Mouse (Mus musculus) ES-CJ7 (cell line): Measurements from ENCODE around the gene Enc1.

Source experiments
- DNase-seq: peaks from one replicate; pipeline ENCODE4 v3.0.0; 2011; ENCODE audit warnings: low read depth, low spot score

Gene Enc1

DNA sequence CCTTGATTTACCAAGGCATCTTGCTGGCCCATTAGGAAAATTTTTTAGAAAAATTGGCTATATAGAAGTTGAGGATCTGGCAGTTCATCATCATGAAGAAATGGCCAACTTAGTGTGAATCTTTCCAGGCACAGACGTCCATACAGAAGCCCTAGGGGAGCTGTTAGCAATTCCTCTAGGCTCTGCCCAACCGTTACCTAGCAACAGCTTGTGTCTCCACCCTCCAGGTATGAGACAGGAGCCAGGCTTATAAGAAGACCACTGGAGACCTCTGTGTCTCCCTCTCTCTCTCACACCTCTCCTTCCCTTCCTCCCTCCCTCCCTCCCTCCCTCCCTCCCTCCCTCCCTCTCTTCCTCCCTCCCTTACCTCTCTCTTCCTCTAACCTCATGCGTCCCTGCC, 49.8 kb downstream of the Enc1 start:
- DNase-seq, result peak; percentile 78

DNA sequence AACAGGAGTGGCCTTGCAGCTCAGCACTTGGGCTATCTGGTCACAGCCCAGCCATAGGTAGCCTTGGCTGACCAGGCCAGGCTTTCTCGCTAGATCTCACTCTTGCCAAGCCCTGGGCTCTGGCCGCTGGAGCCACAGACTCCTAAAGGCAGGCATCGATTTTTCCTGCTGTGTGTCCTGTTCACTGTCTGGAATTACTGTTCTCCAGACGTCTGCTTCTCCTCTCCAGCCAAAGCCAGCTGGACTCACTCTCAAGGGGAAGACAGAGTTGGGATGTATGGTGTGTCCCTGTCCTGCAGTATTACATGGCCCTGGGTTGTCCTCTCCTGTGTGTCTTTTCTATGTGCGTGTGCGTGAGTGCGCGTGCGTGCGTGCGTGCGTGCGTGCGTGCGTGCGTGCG, 50.4 kb downstream of the Enc1 start:
- DNase-seq, result no peak

DNA sequence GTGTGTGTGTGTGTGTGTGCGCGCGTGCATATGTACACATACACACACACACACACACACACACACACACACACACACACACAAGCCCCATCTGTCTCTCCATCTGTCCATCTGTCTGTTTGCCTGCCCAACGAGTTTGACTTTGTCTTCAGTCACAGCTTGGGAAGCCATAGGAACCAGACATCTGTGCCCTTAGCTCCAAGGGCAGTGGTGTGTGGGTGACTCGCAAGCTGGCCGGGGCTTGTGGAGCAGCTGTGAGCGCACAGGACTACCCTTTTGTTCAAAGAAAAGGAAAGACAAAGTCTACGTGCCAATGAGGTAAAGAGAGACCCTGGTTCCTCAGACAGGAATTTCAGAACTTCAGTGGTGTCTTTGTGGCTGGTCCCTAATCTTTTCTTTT, 51.1 kb downstream of the Enc1 start:
- DNase-seq, result peak; percentile 67

DNA sequence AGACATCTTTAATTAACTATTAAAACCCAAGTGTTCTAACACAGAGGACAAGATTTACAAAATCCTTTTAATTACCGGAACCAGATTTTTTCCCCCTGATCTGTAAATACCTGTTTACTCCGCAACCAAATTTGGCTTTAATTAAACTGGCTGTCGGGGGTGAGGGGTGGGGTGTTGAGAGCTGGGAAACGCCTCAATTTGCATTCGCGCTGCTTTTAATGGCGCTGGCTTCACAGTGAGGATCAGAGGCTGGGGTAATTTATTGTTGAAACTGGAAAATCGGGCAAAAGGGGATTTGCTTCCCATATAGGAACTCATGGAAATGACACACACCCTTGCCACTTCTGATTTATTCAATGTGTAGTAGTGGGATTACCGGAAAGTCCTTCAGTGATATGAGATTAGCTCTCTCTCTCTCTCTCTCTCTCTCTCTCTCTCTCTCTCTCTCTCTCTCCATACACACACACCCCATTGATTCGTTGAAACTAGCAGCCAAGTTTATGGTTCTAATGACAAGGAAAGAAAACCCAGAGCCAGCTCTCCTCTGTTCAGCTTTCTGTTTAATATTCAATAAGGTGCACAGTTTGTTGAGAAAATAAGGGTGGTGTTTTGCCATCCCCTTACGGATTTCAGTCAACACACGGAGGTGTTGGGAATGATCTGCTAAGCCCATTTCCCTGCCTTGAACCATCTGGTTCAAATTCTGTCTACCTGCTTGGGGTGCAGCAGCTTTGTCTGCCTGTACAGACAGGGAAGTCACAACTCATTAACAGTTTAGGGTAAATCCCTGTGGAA, 51.7 kb downstream of the Enc1 start:
- DNase-seq, result peak; percentile 48

DNA sequence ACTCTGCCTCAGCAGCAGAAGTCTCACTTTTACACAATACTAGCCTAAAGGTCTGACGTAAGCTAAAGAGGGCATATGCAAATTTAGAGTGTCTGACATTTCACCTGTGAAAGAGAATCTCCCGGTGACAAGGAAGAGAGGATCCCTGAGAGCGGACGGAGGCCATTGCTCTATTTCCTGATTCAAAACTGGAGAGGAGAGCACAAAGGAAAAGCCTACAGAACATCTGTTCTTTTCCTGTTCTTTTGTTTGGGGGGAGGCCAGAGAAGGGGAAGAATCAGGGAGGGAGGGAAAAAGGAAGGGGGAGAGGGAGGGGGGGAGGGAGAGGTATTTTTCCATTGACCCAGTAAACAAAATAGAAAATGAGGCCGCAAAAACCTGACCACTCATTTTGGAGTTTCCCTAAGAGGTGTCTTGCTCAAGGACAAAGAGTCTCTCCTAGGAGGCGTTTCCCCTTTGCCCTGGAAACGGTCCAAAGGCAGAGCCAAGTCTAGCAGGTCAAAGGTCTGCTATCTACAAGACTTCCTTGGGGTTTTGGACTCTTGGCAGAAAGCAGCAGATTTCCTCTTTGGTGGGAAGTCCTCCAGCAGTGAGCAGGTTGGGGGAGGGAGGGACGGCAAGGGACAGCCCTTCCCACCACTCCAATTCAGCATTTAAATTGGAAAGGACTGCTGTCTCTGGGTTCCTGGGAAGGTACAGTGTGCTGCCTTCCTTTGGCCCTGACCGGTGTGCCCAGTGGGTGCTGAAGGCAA, 54.4 kb downstream of the Enc1 start:
- peak; percentile 83 for DNase-seq

DNA sequence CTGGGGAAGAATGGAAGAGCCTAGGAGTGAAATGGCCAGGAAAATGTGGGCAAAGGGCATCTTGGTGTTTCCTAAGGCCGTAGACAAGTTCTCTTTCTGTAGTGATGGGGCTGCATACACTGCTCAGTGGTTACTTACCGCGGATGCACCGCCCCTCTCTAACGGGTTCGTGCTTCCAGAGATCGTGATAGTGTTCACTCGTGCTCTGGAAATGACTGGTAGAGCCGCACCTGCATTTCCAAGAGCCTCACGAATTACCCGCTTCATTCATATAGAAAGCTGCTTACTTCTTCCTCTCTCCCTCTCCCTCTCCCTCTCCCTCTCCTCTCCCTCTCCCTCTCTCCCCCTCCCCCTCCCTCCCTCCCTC, 54.9 kb downstream of the Enc1 start:
- DNase-seq, result peak; percentile 74

DNA sequence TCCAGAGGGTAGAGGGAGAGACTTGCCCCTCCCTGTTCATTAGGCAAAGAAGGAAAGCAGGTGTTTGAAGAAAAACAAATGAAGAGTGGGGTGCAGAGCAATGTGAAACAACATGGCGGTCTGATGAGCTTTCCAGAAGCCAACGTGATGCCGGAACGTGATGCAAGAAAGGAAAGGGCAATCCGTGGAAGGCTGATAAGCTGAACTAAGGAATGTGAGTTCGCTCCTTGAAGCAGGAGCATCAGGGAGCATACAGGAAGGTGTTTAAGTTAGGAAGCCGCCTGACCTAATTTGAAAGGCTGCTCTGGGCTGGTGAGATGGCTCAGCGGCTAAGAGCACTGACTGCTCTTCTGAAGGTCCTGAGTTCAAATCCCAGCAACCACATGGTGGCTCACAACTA, 55.4 kb downstream of the Enc1 start:
- peak; percentile 71 for DNase-seq

DNA sequence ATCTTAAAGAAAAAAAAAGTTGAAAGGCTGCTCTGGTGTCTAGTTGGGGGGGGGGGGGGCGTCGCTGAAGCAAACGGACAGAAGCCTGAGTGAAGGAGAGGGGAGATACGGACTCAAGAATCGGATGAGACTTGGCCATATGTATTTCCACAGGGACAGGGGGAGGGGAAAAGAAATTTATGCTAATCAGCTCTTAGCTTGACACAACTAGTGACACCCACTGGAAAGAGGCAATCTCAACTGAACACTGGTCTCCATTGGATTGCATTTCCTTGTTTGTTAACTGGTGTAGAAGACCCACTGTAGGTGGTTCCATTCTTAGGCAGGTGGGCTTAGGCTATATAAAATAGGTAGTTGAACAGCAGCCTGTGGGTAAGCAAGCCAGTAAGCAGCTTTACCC, 55.9 kb downstream of the Enc1 start:
- peak; percentile 78 for DNase-seq

DNA sequence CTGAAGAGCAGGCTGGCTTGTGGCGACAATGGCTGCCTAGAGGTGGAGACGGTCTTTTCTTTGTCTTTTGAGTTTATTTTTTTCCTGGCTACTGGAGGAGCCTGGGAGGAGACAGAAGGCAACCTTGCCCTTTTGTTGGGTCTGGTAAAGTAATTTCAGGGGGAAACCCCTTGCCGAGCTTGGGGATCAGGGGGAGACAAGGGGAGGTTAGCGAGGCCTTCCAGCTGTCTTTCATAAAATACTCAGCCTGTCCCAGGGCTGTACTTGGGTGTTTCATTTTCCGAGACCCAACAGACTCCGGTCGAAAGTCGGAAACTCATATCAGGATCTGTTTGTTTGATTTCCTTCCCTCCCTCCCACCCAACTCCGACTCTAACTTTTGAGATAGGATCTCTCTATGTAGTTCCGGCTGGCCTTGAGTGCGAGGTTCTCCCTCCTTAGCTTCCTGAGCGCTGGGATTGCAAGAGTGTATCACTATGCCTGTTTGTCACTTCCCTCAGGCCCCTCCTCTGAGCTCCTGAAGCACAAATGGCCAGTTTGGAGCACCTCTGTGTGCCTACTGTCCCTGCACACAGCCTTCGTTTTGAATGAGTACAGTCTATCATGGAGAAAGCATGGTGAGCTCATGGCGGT, 56.6 kb downstream of the Enc1 start:
- DNase-seq, result no peak

DNA sequence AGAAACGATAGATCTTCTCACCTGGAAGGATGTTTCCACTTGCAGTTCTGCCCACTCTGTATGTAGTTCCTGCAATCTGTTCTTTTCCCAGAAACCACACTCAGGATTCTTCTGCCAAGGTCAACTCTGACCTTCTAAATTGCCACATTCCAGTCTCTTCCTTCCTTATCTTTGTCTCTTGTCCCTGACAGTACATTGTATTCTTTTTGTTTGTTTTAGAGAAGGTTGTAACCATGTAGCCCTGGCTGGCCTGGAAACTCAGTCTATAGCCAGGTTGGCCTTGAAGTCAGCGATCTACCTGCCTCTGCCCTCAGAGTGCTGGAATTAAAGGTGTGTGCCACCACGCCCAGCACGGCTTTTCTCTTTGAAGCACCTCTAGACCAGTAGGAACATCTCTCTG, 58.0 kb downstream of the Enc1 start:
- DNase-seq, result peak; percentile 44

DNA sequence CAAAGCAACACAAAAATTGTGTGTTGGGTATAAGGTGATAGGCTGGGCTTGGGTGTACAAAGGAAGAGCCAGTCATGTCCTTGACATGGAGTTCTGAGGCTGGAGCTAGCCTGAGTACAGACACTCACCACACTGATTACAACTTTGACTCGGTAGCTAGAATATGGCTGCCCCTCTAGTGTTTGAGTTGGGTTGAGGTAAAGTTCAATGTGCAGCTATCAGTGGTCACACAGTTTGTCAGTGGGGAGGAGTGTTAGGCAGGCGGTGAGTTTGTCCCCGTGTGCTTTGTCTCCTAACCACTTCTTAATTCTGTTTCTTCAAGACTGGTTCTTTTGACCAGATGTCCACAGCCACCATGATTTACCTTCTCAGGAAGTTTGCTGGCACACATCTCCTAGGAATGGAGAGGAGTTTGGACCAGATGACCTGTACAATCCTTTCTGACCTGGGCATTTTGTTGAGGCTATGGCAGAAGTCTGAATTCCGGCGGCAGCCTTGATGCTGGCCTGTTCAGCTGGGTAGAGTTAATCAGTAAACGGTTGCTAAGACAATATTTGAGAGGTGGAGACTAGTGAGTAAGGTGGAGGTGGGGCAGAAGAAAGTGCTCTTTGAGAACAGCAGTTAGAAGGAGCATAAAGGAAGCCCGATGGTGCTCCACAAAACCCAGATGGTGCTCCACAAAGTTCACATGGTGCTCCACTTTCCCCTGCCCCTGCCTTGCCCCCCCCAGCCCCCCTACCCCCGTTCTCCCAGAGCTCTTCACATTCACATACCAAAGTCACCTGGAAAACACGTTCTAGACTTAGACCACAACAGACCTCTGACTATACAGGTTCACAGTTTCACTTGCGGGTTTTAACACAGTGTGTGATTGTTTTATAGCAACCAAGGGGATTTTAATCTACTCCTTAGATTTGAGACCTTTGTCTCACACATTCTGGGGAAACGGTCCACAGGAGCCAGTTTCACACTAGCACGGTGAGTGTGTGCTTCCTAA, 59.3 kb downstream of the Enc1 start:
- DNase-seq, result no peak
